Mouse (Mus musculus) left cerebral cortex, adult 8-10 months (tissue): ENCODE data around the gene Stxbp3. TPM values are rescaled to one million over a fixed set of nuclear protein-coding genes. Genes with fewer than 3 reads are reported as not detected.
"Not testable (repeated sequence)": the region's sequence is repeated elsewhere in the genome, so short reads cannot be mapped to it uniquely, and the experiment has no call there.

ENCODE experiments used
- DNase-seq, 2 experiments: peaks; one replicate each; pipeline ENCODE4 v3.0.0; 2022; ENCODE audit warnings: low spot score in 2 of 2
- total RNA-seq, 4 experiments: library from RNA; stranded (reverse); gene quantifications; 2 replicates each; pipeline ENCODE4 v1.2.4; 2022

The Stxbp3 gene
- total RNA-seq, 4 experiments from 2014 or later, result 25.3 to 32.4 (median 28.7) TPM

DNA sequence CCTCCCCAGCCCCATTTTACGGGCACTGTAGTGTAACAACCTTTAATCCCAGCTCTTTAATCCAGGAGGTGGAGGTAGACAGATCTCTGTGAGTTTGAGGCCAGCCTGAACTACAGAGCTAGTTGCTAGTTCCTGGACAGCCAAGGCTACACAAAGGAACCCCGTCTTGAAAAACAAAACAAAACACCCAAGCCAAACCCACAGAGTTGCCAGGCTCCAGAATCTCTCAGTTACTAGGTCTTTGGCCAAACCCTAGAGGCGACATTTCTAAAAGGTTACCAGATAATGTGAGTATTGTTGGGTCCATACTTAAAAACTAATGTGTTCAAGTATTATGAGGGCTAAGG lies 16.8 kb upstream of the Stxbp3 start:
- DNase-seq, result no peak

DNA sequence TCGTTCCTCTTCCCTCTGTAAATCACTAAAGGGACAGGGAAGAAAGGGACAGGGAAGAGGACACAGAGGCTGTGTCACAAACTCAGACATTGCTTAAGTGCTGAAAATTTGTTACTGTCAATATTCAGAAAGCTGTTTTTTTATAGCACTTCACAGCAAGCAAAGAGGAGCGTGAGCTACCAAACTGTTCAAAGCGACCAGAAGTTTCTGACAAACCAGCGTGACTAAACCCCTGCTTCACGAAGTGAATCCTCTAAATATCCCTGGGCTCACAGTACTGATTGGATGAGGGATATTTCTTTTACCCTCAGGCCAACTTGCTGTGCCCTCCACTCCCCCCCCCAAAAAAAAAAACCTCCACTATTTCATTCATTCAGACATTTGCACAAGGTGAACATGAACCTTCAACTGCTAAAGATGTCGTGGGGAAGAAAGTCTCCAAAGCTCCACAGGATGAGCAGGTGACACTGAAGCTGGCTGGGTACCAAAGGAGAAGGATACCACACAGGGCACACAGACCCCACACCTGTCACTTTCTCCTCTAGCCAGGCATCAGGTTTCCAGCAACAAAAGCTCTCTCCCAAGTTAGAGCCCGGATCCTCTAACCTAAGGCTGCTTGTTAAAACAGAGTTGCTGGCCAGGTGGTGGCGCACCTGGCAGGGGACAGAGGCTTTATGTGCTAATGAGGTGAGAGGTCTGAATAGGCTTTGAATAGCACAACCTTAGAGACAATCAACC lies 16.2 kb upstream of the Stxbp3 start:
- no peak for DNase-seq

DNA sequence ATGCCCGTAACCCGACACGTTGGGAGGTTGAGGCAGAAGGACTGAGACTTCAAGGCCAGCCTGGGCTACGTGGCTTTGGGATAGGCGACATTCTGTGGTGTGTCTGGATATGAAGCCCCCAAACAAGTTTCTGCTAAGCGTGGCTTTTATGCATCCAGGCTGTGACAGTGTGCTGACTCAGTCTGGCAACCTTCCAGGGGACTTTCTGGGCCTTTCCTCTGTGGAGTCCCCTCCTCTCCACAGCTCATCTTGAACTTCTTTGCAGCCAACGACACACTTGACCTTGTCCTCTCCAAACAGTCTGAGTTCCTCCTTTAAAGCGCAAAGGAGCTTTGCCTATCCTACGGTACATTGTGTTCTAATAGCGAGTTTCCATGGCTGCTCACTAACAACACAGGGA lies 15.5 kb upstream of the Stxbp3 start:
- DNase-seq, result no peak

DNA sequence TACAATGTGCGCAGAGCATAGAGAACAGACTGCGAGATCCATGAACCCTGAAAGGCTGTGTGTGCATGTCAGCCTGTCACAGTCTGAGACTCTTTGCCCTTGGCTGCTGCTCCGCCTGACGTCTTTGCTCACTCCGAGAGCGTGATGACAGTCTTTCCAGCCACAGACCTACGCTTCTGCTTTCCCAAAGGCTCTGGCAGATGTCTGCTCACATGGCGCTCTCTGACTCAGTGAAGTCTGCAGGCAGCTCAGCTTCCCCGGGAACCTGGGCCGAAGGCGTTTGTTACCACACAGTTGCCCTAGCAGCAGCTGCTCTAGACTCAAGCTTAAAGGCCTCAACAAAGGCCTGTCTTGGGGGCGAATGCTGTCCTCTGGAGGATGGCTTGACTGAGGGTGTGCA lies 15.0 kb upstream of the Stxbp3 start:
- DNase-seq, result peak; percentile 55 to 95

DNA sequence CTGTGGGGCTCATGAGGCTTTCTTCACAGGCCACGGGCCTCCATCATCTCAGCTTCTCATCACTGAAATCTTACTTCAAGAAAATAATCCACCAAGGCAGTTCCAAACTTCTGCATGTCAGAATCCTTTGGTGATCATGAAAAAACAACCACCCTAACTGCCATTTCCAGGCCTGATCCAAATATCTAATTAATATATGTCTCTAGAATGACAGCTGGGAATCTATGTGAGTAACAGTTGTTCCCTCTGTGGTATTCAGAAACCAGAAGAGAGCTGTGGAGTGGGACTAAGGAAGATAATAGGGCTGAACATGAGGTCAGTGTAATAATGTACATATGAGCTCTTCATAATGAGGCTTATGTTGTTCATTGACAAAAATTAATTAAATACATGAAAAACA lies 12.9 kb upstream of the Stxbp3 start:
- no peak for DNase-seq

DNA sequence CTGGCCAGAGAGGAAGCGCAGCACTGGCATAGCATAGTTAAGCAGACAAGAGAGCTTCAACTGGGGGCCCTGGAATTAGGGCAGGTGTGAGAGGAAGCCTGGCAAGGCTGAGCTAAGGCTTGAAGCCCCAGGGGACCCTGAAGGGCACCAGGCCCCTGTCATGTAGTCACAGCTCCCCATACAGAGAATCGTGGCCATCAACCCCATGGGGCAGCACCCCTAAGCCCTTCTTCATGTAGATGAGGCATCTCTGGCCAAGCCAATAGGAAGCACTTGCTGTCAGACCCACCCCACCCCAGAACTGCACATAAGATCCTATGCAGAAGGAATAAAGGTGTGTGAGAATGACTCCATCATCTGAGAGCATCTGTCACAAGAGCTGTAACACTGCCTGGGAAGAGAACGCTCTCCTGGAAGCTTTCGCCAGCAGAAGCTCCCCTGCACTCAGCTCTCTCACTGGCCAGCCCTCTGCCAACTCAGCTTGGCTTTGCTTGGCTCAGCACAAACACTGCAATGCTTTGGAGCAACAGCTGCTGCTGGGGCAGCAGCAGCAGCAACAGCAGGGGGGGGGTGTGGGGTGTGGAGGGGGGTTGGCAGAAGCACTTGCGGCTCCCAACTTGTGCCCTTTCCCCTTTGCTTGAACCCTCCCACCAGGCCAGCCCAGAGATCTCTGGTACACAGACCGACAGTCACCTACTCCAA lies 11.8 kb upstream of the Stxbp3 start:
- no peak for DNase-seq

DNA sequence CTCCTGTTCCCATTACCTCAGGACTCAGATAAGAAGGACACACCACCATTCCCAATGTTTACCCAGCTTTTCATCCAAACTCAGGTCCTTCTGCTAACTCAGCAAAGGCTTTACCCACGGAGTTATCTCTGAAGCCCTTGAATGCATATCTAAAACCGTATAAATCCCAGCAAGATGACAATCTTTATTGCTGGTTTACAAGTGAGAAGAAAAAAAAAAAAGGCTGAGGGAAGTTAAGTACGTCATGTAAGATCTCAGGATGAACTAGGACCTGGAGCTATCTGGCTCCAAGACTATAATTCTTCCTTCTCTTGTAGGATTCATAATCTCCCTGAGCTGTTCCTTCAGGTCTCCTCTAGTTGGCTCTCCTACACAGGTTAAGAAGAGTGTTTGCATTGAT lies 11.2 kb upstream of the Stxbp3 start:
- DNase-seq, result no peak

DNA sequence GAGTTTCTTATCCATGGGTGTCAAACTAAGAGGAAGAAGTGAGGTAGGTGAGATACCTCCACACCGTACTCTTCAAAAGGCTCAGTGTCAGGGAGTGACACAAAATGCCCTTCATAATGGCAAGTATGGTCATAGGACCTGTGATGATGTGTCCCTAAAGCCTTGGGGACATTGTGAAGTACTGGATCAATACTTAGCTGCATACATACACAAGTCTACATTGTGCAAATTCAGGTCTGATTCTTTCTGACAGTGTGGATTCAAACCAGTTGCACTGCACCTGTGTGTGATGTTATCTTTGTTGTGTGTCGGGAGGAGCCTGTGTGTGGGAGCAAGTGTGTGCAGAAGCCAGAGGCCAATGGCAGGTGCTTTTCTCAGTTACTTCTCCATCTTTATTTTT lies 10.7 kb upstream of the Stxbp3 start:
- DNase-seq, result no peak

DNA sequence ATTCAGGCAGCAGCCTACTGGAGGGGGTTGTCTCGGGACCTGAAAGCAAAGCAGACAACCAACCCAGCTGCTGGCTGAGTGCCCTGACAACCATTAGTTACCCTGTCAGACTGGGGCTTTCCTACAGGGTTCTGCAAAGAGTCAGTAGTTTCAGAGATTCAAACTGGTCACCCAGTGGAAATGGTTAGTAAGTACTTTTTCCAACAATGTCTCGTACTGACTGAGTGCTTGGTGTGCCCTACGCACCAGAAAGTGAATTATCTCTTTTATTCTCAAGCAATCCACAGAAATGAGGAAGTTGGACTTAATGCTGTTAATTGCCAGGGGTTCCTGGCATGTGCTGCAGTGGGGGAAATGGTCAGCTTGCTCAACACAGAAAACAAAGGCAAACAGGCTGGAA lies 10.2 kb upstream of the Stxbp3 start:
- no peak for DNase-seq

DNA sequence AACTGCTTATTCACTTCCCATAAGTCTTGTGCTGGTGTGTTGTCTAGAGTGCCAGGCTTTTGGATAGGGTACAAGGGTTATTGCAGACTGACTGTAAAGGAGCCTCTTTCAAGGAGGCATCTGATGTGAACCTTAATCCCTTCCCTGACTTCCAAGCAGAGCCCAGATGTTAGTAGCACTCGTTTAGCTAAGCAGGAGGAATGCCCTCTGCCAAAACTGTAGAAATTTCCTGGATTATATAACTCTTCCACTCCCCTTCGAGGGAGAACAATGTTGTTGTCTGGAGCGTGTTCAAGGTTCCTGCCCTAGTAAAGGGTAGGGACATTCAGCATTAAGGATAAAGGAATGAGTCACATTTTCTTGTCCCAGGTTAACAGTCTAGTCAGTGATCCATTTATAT lies 6.3 kb upstream of the Stxbp3 start:
- DNase-seq, result no peak

DNA sequence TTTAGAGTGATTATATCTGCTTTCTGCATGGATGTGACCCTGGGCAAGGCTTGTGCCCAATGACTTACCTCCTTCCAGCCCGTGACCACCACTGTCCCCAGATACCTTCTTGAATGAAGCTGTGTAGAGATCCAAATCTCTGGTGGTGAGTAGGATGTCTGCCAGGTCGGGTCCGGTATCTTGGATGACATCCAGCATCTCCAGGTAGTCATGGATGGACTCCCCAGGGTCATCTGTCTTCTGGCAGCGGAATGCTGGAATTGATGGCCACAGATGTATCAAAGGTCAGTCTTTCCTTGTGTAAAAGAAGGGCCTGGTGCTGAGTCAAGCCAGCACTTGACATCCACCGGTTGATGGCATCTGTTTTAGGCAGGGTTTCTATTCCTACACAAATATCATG lies 4.2 kb upstream of the Stxbp3 start:
- DNase-seq, result no peak

DNA sequence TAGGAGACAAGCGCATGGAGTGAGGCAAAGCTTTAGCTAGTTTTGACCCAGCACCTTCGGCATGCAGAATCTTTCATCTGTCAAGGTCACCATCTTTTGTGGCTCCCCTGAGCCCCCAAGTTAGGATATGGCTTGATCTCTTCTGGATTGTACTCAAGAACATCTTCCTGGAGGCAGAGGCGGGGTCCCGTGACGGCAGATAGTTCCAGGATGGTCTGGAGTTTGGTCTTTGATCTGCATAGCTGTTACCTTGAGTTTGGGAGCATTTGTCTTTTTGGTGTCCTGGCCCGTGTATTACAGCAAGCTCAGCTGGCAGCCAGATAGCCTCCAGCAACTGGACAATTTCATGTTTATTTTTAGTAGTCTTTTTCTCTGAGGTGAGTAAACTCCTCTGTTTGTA lies 3.7 kb upstream of the Stxbp3 start:
- no peak for DNase-seq

DNA sequence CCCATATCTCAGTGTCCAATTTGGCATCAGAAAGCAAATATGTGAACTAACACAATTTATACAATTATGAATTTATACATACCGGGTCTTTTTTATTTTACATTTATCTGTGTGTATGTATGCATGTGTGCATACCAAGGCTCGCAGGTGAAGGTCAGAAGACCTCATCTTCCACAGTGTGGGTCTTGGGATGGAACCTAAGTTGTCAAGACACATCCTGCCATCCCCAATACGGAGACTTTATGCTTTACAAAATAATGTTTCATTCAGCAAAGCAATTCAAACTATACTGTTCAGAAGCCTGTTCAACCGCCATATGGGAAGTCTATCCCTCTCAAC lies 359 bp upstream of the Stxbp3 start:
- no peak for DNase-seq

DNA sequence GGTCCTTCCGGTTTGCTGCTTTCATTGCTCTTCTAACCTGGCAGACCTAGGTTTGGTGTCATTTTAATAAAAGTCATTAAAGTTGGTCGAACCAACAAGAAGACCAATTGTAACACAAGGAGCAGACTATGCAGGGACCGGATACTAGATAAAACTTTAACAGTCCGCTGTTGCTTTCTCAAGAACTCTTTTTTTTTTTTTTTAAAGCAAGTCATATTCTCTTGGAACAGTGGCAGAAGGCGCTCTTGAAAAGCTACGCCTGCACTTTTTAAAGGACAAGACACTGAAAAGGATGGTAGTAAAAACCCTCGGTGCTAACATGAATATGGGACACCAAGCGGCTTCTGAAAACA lies 703 bp downstream of the Stxbp3 start:
- no peak for DNase-seq

DNA sequence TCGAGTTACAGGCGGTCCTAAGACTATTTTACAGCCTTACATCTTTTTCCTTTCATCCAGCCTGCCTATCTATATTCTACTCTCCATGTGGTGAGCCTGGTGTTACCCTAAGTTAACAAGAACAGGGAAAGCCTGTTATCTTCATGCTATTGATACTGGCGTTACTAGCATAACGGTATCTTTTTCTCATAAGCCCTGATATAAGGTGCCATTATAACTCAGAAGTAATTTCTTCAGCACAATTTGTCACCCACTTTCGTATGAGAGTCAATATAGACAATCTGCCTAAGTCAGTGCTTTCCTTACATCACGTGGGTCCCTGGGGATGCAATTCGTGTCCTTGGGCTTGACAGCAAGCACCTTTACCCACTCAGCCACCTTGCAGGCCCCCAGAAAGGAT lies 1.3 kb downstream of the Stxbp3 start:
- DNase-seq, result no peak

DNA sequence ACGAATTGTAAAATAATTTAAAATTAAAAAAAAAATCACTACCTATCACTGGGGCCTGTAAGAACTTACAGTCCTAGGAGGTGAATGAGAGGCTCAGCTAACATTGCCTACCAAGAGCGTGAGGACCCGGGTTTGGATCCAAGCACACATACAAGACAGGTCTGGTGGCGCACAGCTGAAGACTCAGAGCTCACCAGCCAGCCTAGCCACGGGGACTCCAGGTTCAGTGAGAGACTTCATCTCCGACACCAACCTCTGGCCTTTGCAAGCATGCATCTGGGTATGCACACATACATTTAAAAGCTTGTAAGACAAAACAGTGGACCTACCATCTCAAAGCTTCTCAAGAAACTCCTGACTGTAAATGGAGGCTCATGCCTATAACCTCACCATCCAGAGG lies 3.4 kb downstream of the Stxbp3 start:
- no peak for DNase-seq

DNA sequence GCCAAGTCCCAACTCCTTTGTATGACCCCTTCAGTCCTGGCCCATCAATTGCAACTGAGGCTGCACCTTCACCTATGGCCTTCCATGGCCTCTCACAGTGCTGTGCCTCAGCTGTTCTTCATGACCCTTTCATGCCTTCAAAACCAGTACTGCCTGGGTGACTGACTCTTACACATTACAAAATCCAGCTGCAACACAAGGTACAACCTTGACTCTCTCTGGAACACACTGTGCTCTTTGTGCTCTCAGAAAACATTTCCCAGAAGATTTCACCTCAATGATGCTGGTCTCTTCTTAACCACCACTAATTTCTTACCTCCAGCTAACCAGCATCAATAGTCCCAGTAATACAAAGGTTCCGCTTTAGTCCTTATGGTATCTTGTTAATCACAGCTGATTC lies 6.6 kb downstream of the Stxbp3 start:
- DNase-seq, result not testable (repeated sequence)

DNA sequence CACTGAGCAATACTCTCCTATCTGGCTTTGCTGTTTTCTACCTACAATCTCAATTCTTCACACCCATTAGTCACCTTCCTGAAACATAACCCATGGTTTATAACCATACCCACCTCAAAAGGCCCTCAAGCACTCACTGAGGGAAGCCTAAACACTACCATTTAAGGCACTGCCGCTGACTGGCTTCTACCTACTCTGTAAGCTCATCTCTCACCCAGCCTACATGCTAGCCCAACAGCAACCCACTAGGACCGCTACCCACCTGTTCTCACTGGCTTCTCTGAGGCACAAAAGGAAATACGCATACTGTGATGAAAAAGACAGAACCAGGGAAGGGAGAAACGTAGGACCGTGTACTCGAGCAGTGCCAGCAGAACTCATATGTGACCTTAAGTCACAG lies 8.6 kb downstream of the Stxbp3 start:
- DNase-seq, result no peak

DNA sequence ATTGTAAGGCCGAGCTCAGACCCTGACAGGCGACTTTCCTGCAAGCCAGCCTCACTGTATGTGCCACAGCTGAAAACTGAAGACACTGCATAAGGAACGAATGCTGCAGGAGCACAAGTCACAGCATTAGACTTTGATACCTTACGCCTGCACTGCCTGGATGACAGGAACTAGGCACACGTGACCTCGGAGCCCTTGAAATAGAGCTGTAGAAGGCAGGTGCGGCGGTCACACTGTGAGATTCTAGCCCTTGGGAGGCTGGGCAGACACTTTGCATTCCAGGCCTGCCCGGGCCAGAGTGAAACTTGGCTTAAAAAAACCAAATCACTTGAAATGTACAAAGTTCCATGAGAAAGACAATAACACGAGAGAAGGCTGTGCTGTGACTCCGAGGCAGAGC lies 9.8 kb downstream of the Stxbp3 start:
- DNase-seq, result no peak

DNA sequence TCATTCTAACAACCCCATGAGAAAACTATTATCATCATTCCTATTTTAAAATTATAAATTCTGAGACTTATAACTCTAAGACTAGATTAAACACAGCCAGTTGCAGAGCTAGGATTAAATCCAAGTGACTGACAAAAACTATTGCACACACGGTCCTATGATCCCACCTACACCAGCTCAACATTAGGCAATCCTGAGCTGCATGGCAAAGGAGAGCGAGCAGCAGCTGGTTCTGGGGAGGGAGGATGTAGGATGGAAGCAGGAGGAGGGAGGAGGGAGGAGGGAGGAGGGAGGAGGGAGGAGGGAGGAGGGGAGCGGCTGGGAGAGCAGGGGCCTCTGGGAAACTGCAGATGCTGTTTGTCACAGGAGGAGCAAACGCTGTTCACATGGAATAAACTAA lies 24.7 kb downstream of the Stxbp3 start:
- no peak for DNase-seq

DNA sequence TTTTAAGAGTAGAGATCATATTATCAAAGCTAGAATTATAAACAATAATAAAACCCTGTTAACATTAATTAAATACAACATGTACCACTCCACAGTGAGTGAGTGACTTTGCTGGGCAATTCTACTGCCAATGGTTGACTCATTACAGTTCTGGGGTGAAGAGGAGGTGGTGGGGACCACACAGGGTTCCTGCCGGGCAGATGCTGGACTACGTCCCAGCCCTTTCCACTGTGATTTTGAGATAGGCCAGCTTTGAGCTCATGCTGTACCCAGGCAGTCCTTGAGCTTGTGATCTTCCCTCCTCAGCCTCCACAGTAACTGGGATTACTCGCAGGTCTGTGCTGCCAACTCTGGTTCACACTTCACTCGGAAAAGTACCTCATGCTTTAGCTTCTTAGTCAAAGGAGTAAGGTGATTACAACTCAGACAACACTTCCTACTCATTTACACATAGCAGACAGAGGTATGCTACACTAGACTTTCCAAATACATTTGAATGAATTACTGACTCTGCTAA lies 29.5 kb downstream of the Stxbp3 start:
- DNase-seq, result no peak

DNA sequence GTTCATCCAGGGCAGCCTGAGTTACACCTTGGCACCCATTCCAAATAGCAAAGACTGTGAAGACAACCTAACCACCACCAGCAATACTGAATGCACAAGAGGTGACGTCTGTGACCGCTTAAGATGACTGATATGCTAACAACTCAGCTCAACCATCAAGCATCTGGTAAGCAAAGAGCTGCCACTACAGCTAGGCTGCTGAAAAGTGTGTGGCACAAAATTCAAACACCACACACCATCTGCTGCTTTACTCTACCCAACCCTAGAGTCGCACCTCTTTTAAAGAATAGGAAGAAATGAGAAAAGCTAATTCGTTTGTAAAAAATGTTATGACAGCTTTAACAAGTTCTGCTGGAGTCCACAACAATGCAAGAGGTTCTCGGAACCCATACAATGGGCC lies 34.7 kb downstream of the Stxbp3 start:
- DNase-seq, result no peak

DNA sequence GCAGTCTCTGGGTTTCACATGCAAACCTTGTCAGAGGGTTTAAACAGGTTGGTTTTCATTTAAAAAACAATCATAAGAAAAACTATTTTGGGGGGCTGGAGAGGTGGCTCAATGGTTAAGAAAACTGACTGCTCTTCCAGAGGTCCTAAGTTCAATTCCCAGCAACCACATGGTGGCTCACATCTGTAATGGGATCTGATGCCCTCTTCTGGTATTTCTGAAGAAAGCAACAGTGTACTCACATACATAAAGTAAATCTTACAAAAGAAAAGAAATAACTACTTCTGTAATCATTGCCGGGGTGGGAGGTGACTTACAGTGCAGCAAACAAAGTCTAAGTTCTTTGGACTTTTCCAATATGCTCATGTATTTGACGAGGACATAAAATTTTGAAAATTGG lies 42.0 kb downstream of the Stxbp3 start:
- no peak for DNase-seq

DNA sequence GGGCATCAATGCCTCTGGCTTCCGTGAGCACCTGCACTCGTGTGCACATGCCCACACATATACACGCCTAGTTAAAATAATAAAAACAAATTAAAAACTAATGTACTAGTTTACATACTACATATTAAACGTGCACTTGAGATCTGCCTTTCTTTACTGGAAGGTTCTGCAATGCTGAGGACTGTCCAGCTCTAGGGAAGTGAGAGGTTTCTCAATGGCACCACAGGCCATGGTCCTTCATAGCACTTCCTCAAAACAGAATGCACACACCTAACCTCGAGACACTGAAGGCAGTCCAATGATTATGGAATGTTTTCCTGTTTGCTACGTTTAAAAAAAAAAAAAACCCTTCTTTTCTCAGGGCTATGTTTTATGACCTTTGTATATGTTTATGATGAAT lies 42.6 kb downstream of the Stxbp3 start:
- DNase-seq, result no peak
